Mouse (Mus musculus) MEL (cell line): ENCODE measurements around the gene Cd3g. TPM values are rescaled to one million over a fixed set of nuclear protein-coding genes. Genes with fewer than 3 reads are reported as not detected.

Source experiments
- DNase-seq: peaks from one replicate; pipeline ENCODE4 v3.0.0; 2011; ENCODE audit warnings: low read depth, low spot score
- H3K27ac ChIP-seq: 2 replicates; pipeline ENCODE4 v1.5.1; 2012; ENCODE audit warnings: low read depth, mild to moderate bottlenecking, control low read depth, low read length, moderate library complexity; ENCODE audit not compliant: control insufficient read depth
- H3K27me3 ChIP-seq, 2 experiments: fragments of 150-350 bp in 1 of 2; sonication (generic) in 1 of 2; 2 replicates each; pipeline ENCODE4 v1.6.1; 2012; ENCODE audit warnings: low read length in 2 of 2, mild to moderate bottlenecking in 2 of 2, improper control_type of control experiment in 1 of 2, moderate library complexity in 1 of 2; ENCODE audit not compliant: insufficient read depth in 2 of 2, control insufficient read depth in 1 of 2
- H3K36me3 ChIP-seq, 2 experiments: 2 replicates each; pipeline ENCODE4 v1.6.1; 2012 to 2014; ENCODE audit warnings: low read length in 2 of 2, improper control_type of control experiment in 1 of 2, inconsistent platforms in 1 of 2, mild to moderate bottlenecking in 1 of 2; ENCODE audit not compliant: insufficient read depth in 2 of 2, control insufficient read depth in 1 of 2
- H3K4me1 ChIP-seq, 2 experiments: fragments of 150-350 bp in 1 of 2; sonication (generic) in 1 of 2; 2 replicates each; pipeline ENCODE4 v1.6.1; 2012; ENCODE audit warnings: low read length in 2 of 2, improper control_type of control experiment in 1 of 2, mild to moderate bottlenecking in 1 of 2; ENCODE audit not compliant: insufficient read depth in 2 of 2, control insufficient read depth in 1 of 2
- H3K4me3 ChIP-seq, 2 experiments: fragments of 150-350 bp in 1 of 2; sonication (generic) in 1 of 2; 2 replicates each; pipeline ENCODE4 v1.5.1; 2012; ENCODE audit warnings: low read depth in 2 of 2, low read length in 2 of 2, mild to moderate bottlenecking in 2 of 2, moderate library complexity in 2 of 2, control low read depth in 1 of 2, improper control_type of control experiment in 1 of 2; ENCODE audit not compliant: control insufficient read depth in 1 of 2, insufficient read depth in 1 of 2
- H3K79me2 ChIP-seq: 2 replicates; pipeline ENCODE4 v1.6.1; 2012; ENCODE audit warnings: mild to moderate bottlenecking, low read length, moderate library complexity; ENCODE audit not compliant: control insufficient read depth, poor library complexity, insufficient read depth
- H3K9ac ChIP-seq: 2 replicates; pipeline ENCODE4 v1.6.1; 2012; ENCODE audit warnings: low read depth, mild to moderate bottlenecking, control low read depth, low read length, moderate library complexity; ENCODE audit not compliant: control insufficient read depth, poor library complexity, severe bottlenecking
- H3K9me3 ChIP-seq: fragments of 150-350 bp; sonication (generic); replicated peaks from 2 replicates; pipeline ENCODE4 v1.6.1; 2012; ENCODE audit warnings: mild to moderate bottlenecking, low read length, improper control_type of control experiment, moderate library complexity; ENCODE audit not compliant: insufficient read depth
- CHD1 ChIP-seq: IDR thresholded peaks from 2 replicates; pipeline ENCODE4 v1.6.1; 2012; ENCODE audit warnings: low read depth, mild to moderate bottlenecking, inconsistent platforms, low read length, improper control_type of control experiment
- E2F4 ChIP-seq: IDR thresholded peaks from 2 replicates; pipeline ENCODE4 v1.6.1; 2011; ENCODE audit warnings: low read depth, low read length, improper control_type of control experiment, borderline replicate concordance
- ELF1 ChIP-seq: IDR thresholded peaks from 2 replicates; pipeline ENCODE4 v1.6.1; 2014; ENCODE audit warnings: low read depth, mild to moderate bottlenecking, inconsistent platforms, low read length, improper control_type of control experiment, moderate library complexity
- GABPA ChIP-seq: IDR thresholded peaks from 2 replicates; pipeline ENCODE4 v1.6.1; 2012; ENCODE audit warnings: low read depth, mild to moderate bottlenecking, inconsistent platforms, low read length, improper control_type of control experiment, moderate library complexity
- MAFK ChIP-seq: IDR thresholded peaks from 2 replicates; pipeline ENCODE4 v1.6.1; 2011; ENCODE audit warnings: low read depth, mild to moderate bottlenecking, low read length, improper control_type of control experiment, borderline replicate concordance
- MAX ChIP-seq: IDR thresholded peaks from 2 replicates; pipeline ENCODE4 v1.6.1; 2011; ENCODE audit warnings: low read length, improper control_type of control experiment
- MAZ ChIP-seq: IDR thresholded peaks from 2 replicates; pipeline ENCODE4 v1.6.1; 2012; ENCODE audit warnings: low read depth, mild to moderate bottlenecking, inconsistent platforms, low read length, improper control_type of control experiment
- MEF2A ChIP-seq: IDR thresholded peaks from 2 replicates; pipeline ENCODE4 v1.6.1; 2014; ENCODE audit warnings: low read depth, mild to moderate bottlenecking, inconsistent platforms, low read length, improper control_type of control experiment; ENCODE audit not compliant: poor library complexity, insufficient replicate concordance, severe bottlenecking; ENCODE audit errors: extremely low read depth
- MYB ChIP-seq: IDR thresholded peaks from 2 replicates; pipeline ENCODE4 v1.6.1; 2011; ENCODE audit warnings: mild to moderate bottlenecking, low read depth, low read length, improper control_type of control experiment
- NELFE ChIP-seq: IDR thresholded peaks from 2 replicates; pipeline ENCODE4 v1.6.1; 2011; ENCODE audit warnings: low read depth, low read length, improper control_type of control experiment
- NRF1 ChIP-seq: IDR thresholded peaks from 2 replicates; pipeline ENCODE4 v1.6.1; 2014; ENCODE audit warnings: low read depth, mild to moderate bottlenecking, inconsistent platforms, low read length, improper control_type of control experiment, moderate library complexity; ENCODE audit not compliant: poor library complexity, insufficient read depth, severe bottlenecking
- POLR2A ChIP-seq, 2 experiments: IDR thresholded peaks; 2 replicates each; pipeline ENCODE4 v1.6.1; 2011 to 2012; ENCODE audit warnings: low read length in 2 of 2, mild to moderate bottlenecking in 2 of 2, control low read depth in 1 of 2, improper control_type of control experiment in 1 of 2, low read depth in 1 of 2, moderate library complexity in 1 of 2; ENCODE audit not compliant: control insufficient read depth in 1 of 2, insufficient read depth in 1 of 2, poor library complexity in 1 of 2
- POLR2AphosphoS5 ChIP-seq: IDR thresholded peaks from 2 replicates; pipeline ENCODE4 v1.6.1; 2012; ENCODE audit warnings: low read depth, borderline replicate concordance, mild to moderate bottlenecking, inconsistent platforms, low read length, moderate library complexity, mixed read lengths
- RAD21 ChIP-seq: IDR thresholded peaks from 2 replicates; pipeline ENCODE4 v1.6.1; 2011; ENCODE audit warnings: mild to moderate bottlenecking, low read depth, low read length, improper control_type of control experiment
- SIN3A ChIP-seq: IDR thresholded peaks from 2 replicates; pipeline ENCODE4 v1.6.1; 2012; ENCODE audit warnings: low read length, improper control_type of control experiment, inconsistent platforms
- SMC3 ChIP-seq: IDR thresholded peaks from 2 replicates; pipeline ENCODE4 v1.6.1; 2011; ENCODE audit warnings: low read depth, low read length, improper control_type of control experiment
- USF1 ChIP-seq: IDR thresholded peaks from 2 replicates; pipeline ENCODE4 v1.6.1; 2014; ENCODE audit warnings: low read depth, mild to moderate bottlenecking, inconsistent platforms, low read length, improper control_type of control experiment, moderate library complexity
- USF2 ChIP-seq, 2 experiments: IDR thresholded peaks; 2 replicates each; pipeline ENCODE4 v1.6.1; 2011 to 2012; ENCODE audit warnings: improper control_type of control experiment in 2 of 2, low read length in 2 of 2, borderline replicate concordance in 1 of 2, inconsistent platforms in 1 of 2, low read depth in 1 of 2, mild to moderate bottlenecking in 1 of 2; ENCODE audit not compliant: insufficient read depth in 1 of 2
- ZC3H11A ChIP-seq: IDR thresholded peaks from 2 replicates; pipeline ENCODE4 v1.6.1; 2012; ENCODE audit warnings: low read depth, mild to moderate bottlenecking, inconsistent platforms, low read length, improper control_type of control experiment
- ZMIZ1 ChIP-seq: IDR thresholded peaks from 2 replicates; pipeline ENCODE4 v1.6.1; 2012; ENCODE audit warnings: low read depth, mild to moderate bottlenecking, inconsistent platforms, low read length, improper control_type of control experiment, moderate library complexity
- ZNF384 ChIP-seq: IDR thresholded peaks from 2 replicates; pipeline ENCODE4 v1.6.1; 2012; ENCODE audit warnings: low read depth, mild to moderate bottlenecking, inconsistent platforms, low read length, improper control_type of control experiment
- polyA plus RNA-seq, 2 experiments: library from polyadenylated mRNA; stranded (reverse) in 1 of 2; unstranded in 1 of 2; fragments of >175 nt in 1 of 2; fragments of >200 nt in 1 of 2; gene quantifications; 2 replicates each; pipeline versions ENCODE4 v1.2.1 to v1.2.4; 2012; ENCODE audit warnings: low replicate concordance in 2 of 2, low read depth in 1 of 2; ENCODE audit not compliant: insufficient read length in 2 of 2, insufficient read depth in 1 of 2, missing spikeins in 1 of 2
- total RNA-seq: library from RNA; depleted of rRNA; stranded (reverse); fragments of 300-350 nt; gene quantifications from 2 replicates; pipeline ENCODE4 v1.2.3, GENCODE M21; 2012

Gene Cd3g
- total and polyA plus RNA-seq, 3 experiments = 0.35 to 0.47 TPM; not detected in 1

DNA sequence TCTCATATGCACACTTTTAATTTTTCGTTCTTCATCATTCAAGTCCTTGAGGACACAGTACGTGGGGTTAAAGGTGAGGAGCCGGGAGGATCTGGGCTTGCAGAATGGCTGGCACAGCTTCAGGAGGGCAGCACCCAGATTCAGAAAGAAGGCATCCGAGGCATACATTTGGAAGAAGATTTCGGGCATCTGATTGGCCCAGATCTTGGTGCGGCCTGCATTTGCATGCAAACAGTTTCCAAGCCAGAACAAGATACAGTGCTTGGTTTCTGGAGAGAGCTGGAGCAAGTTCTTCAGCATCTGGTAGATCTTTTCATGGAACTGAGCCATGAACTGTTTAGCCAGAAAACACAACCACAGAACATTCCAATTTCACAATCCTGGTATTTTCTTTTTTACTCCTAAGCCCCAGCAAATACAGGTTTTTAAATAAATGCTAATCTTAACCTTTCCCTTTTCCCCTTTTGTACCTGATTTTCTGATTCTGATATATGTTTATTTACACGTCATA lies 34.0 kb downstream of the Cd3g start:
- no peaks in the 10 kb centered on the region for H3K9me3 ChIP-seq
- H3K9ac ChIP-seq = no peak overlapping the region
- H3K27me3 ChIP-seq = no peaks in the 10 kb centered on the region
- TF ChIP-seq MYB = no peak
- no peak for TF ChIP-seq ELF1
- no peak for TF ChIP-seq MAX
- TF ChIP-seq NRF1 = no peak
- no peak for TF ChIP-seq RAD21
- TF ChIP-seq MAZ = no peak
- no peak for TF ChIP-seq MEF2A
- TF ChIP-seq NELFE = no peak
- no peak for TF ChIP-seq SIN3A
- TF ChIP-seq USF1 = no peak
- no peak for TF ChIP-seq SMC3
- no peak for TF ChIP-seq CHD1
- TF ChIP-seq ZMIZ1 = no peak
- no peak for TF ChIP-seq POLR2AphosphoS5
- no peak for TF ChIP-seq ZC3H11A
- no peak for TF ChIP-seq MAFK
- no peak for TF ChIP-seq E2F4
- no peak for TF ChIP-seq USF2 (IDR thresholded peaks at IDR 0.05; ENCODE audit: borderline replicate concordance in 1 of 2, insufficient read depth in 1 of 2, low read depth in 1 of 2, low read length in 2 of 2)
- no peak for TF ChIP-seq GABPA
- no peak for TF ChIP-seq POLR2A (IDR thresholded peaks at IDR 0.05; ENCODE audit: control insufficient read depth in 1 of 2, insufficient read depth in 1 of 2, low read depth in 1 of 2, low read length in 2 of 2, poor library complexity in 1 of 2)
- no peak overlapping the region for H3K27ac ChIP-seq
- H3K36me3 ChIP-seq = peaks cover 0 to 12% of the 10 kb centered on the region in 2 experiments; a peak in 2 of 4 replicates
- H3K4me3 ChIP-seq = no peak overlapping the region
- DNase-seq = no peak
- H3K4me1 ChIP-seq = no peaks in the 10 kb centered on the region
- no peaks in the 10 kb centered on the region for H3K79me2 ChIP-seq

DNA sequence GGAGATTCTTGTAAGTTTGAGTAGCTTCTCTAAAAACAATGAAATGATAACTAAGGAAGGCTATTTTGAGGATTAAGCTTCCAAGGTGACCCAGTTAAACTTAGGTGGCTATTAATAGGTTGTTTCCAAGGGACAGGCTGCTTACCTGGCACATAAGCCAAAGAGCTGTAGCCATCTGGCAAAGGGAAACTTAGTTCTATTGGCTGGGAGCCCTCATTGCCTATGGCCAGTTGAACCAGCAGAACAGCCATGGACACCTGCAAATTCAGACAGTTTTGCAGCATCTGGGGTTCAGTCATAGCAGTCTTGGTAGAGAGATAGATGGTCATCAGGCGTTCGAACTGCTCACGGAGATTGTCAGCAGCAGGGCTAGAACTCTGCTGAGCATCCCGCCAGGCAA lies 37.8 kb downstream of the Cd3g start:
- H3K4me3 ChIP-seq = no peak overlapping the region

More for the DNA sequence above, 37.8 kb downstream of the Cd3g start:
- H3K79me2 ChIP-seq = no peaks in the 10 kb centered on the region
- H3K27me3 ChIP-seq = no peaks in the 10 kb centered on the region
- H3K9ac ChIP-seq = no peak overlapping the region
- no peak for DNase-seq
- H3K9me3 ChIP-seq = no peaks in the 10 kb centered on the region
- no peak for TF ChIP-seq ZNF384
- H3K4me1 ChIP-seq = no peaks in the 10 kb centered on the region
- H3K27ac ChIP-seq = no peak overlapping the region
- peaks cover 0 to 15% of the 10 kb centered on the region in 2 experiments; a peak in 3 of 4 replicates for H3K36me3 ChIP-seq
